Mouse (Mus musculus) adrenal gland, adult (tissue): Measurements from ENCODE around the gene Sat1.

Experiments used
- DNase-seq, 2 experiments: peaks; one replicate each; pipeline ENCODE4 v3.0.0; 2022 to 2023; ENCODE audit warnings: low spot score in 1 of 2; ENCODE audit not compliant: inconsistent age in 2 of 2

The Sat1 gene

DNA sequence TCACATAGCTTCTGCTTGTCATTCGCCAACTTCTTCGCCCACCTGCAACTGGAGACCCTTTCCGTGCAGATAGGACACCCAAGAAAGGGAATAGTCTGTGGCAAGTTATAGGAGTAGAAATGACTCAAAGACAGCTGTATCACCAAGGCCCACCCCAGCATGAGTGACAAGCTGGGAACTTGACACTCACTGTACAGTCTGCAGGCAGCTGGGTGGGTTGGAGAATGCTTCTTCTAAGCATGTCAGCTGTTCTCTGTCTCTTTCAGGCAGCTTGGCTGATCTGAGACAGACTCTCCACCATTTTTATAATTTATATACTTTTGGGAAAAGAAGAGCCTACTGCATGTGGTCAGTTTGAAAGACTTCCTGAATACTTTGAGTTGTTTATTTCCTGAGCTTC is 48.6 kb downstream of the Sat1 start:
- no peak for DNase-seq

DNA sequence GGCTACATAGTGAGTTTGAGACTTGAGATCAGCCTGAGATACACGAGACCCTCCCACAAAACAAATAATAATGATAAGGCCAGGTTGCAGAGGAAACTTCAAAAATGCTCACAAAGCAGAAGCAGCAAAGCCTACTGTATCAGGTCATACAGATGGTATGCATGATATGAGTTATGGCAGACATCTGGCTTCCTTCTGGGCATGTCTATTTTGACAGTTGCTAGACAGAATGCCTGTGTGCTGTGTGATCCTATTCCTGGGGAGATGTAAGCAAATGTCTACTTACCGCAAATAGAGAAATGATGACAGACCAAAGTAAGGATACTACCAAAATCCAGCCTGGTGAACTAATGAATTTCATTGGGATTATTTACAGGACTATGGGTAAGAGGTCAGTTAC is 49.9 kb downstream of the Sat1 start:
- no peak for DNase-seq

DNA sequence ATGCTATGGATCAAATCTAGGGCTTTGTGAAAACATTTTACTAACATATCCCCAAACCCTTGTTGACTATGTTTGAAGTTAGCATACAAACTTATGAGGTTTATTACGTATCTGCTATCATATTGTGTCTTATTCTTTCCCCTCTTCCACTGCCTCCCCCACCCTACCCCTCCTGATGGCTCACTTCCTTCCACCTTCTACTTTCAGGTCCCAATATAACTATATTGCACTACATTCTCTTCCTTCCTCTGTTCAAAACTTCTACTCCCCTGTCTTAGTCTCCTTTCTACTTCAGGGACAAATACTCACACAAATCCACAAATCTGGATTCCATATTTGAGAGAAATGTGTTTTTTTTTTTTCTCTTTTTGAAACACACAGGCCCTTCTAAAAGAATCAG is 52.7 kb downstream of the Sat1 start:
- DNase-seq, result no peak
